Mouse (Mus musculus): ENCODE measurements around the gene Dnlz.

DNA sequence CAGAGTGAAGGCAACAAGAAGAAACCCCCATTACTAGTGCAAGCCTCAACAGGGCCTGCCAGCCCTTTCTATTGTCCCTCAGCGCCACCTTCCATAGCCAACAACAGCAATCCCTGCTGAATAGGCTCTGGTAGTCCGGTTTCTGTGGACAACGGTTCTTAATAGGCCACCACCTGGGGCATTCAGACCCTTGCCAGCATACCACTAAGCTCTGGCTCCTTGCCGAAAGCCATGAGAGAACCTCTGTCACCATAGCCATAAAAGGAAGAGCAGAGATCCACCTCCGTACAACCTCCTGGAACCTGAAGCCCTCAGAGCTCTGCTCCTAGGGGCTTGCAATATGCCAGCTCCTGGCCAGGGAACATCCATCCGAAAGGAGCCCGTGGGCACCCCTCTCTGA, 52.6 kb downstream of the Dnlz start:
- TF ChIP-seq CTCF (IDR thresholded peaks at IDR 0.05; ENCODE audit: extremely low read depth, insufficient read depth, low read length) (no peak), POLR2A (IDR thresholded peaks at IDR 0.05; ENCODE audit: extremely low read depth, insufficient read depth, low read length) (no peak)

Measured in cortical plate, adult 2 months (tissue).